Comparison of ENCODE assay signal across 9 mouse cellular contexts in the genomic region with DNA sequence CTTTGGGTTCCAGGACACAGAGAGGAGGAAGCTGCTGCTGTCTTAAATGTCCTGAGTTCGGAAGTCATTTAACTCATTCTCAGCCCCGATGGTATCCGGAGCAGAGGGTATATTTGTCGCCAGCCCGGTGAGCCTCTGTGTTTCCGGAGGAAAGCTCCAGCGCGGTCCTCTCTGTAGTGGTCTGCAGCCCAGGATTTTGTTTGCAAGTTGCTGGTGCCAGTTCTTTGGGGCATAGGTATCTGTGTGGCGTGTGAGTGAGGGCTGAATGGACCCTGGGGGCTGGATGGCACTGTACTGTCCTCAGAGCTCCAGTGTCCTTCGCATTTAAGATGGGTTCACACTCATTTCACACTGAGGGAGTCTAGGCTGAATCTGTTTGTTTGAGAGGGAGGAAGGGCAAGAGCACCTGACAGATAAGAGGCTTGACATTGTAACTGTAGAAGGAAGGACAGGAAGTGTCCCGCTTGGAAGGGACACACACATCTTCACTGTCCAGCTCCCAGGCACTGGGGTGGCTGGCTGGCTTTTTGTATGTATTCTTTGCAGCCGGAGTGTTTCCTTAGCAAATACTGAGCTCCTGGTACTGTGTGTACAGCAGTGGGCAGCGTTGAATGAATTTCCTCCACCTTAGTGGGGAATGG. TPM values are rescaled to one million over a fixed set of nuclear protein-coding genes. Genes with fewer than 3 reads are reported as not detected.
DNase-seq lines count a peak whose midpoint lies in the region; ATAC-seq and TF ChIP-seq lines count a peak whose summit lies in the region.
"Had no signal": no experiment of that assay in that cellular context is flagged by ENCODE, and none has a peak within 500 bp of the region (broad histone marks: within the 10 kb centered on the region; RNA-seq: fewer than 3 reads in every experiment).

No protein-coding gene starts in this region.

- DNase-seq in left cerebral cortex, adult 2 months (ENCODE audit: extremely low spot score in 1 of 2, low spot score in 2 of 2), result no peak
- DNase-seq in left cerebral cortex, adult 9 months (ENCODE audit: low spot score in 2 of 2), result no peak
- no peak for DNase-seq in heart, embryonic 10.5 days (ENCODE audit: low spot score)
- DNase-seq in adrenal gland, postnatal 25 days, result no peak
- DNase-seq in right cerebral cortex, postnatal 10 days (ENCODE audit: low spot score in 2 of 2), result no peak
- no peak for DNase-seq in thymus, postnatal 10 days (ENCODE audit: low spot score in 2 of 2)

- H3K4me1 ChIP-seq in heart, embryonic 10.5 days, result peaks cover 52% of the 10 kb centered on the region
- H3K4me1 ChIP-seq in limb, embryonic 12.5 days (replicated peaks), result peaks cover 67% of the 10 kb centered on the region
- peaks cover 23% of the 10 kb centered on the region for H3K4me1 ChIP-seq in neural tube, embryonic 12.5 days

- 46% methylated on average over 13 of the region's 13 CpGs for WGBS in heart, embryonic 10.5 days
- WGBS in limb, embryonic 12.5 days, result 16% methylated on average over 13 of the region's 13 CpGs
- WGBS in neural tube, embryonic 12.5 days, result 61% methylated on average over 13 of the region's 13 CpGs

- H3K27me3 ChIP-seq in heart, embryonic 10.5 days (ENCODE audit: insufficient read depth, poor library complexity, severe bottlenecking), result no peaks in the 10 kb centered on the region
- no peaks in the 10 kb centered on the region for H3K27me3 ChIP-seq in limb, embryonic 12.5 days
- peaks cover 4% of the 10 kb centered on the region for H3K27me3 ChIP-seq in neural tube, embryonic 12.5 days (replicated peaks)
- H3K27me3 ChIP-seq: Patski had no signal

- intact Hi-C loops in left cerebral cortex, adult 2 months (cut with DNase I), result no loop called here

- peak overlapping the region; percentile 71 for H3K9ac ChIP-seq in limb, embryonic 12.5 days (replicated peaks)
- H3K9ac ChIP-seq in neural tube, embryonic 12.5 days, result no peak overlapping the region

- ATAC-seq in limb, embryonic 12.5 days (ENCODE audit: insufficient number of reproducible peaks, insufficient read depth, low FRiP score, low TSS enrichment, low read depth), result no peak
- 0 out of 2 replicates have a peak, but pooled peaks have one; percentile 2 for ATAC-seq in neural tube, embryonic 12.5 days (ENCODE audit: low FRiP score, low read depth)
- ATAC-seq: Patski had no signal

- H3K4me2 ChIP-seq in limb, embryonic 12.5 days, result peak overlapping the region; percentile 74
- peak overlapping the region; percentile 38 for H3K4me2 ChIP-seq in neural tube, embryonic 12.5 days (replicated peaks)

- no peaks in the 10 kb centered on the region for H3K36me3 ChIP-seq in heart, embryonic 10.5 days
- no peaks in the 10 kb centered on the region; the same call in 1 of the 2 replicates for H3K36me3 ChIP-seq in limb, embryonic 12.5 days
- H3K36me3 ChIP-seq in neural tube, embryonic 12.5 days, result no peaks in the 10 kb centered on the region

- H3K9me3 ChIP-seq in heart, embryonic 10.5 days, result no peaks in the 10 kb centered on the region
- H3K9me3 ChIP-seq in limb, embryonic 12.5 days, result no peaks in the 10 kb centered on the region
- no peaks in the 10 kb centered on the region for H3K9me3 ChIP-seq in neural tube, embryonic 12.5 days

- H3K27ac ChIP-seq in left cerebral cortex, adult 2 months, result peak overlapping the region; percentile 81
- peak overlapping the region; percentile 93 for H3K27ac ChIP-seq in heart, embryonic 10.5 days
- peak overlapping the region; percentile 97 for H3K27ac ChIP-seq in limb, embryonic 12.5 days
- no peak overlapping the region for H3K27ac ChIP-seq in neural tube, embryonic 12.5 days

- TF ChIP-seq CTCF in left cerebral cortex, adult 2 months (IDR thresholded peaks at IDR 0.05), result no peak

- peak overlapping the region; percentile 48 for H3K4me3 ChIP-seq in left cerebral cortex, adult 2 months
- H3K4me3 ChIP-seq in heart, embryonic 10.5 days, result peak overlapping the region; percentile 55
- H3K4me3 ChIP-seq in limb, embryonic 12.5 days (replicated peaks), result peak overlapping the region; percentile 50
- H3K4me3 ChIP-seq in neural tube, embryonic 12.5 days, result no peak overlapping the region

RNA-seq across cellular contexts. Expression of gene 5330417H12Rik, which starts 41.4 kb away (rescaled TPM):
- total RNA-seq in left cerebral cortex, adult 2 months (2021), result not detected
- 0.15 TPM in 1 of 2 replicates, not detected in the other for polyA plus RNA-seq in heart, embryonic 10.5 days (2016; fragmentation: Nextera tagmentation; extraction: Ambion mirVana)
- not detected in 2 replicates for polyA plus RNA-seq in limb, embryonic 12.5 days (2016; fragmentation: Nextera tagmentation; extraction: Ambion mirVana)
- polyA plus RNA-seq in neural tube, embryonic 12.5 days (2016; fragmentation: Nextera tagmentation; extraction: Ambion mirVana), result not detected in 2 replicates
- not detected in 2 replicates for total RNA-seq in adrenal gland, postnatal 25 days (2021)
- polyA plus RNA-seq: Patski had no signal
